Mouse (Mus musculus) cerebellum, adult 2 months (tissue): ENCODE measurements around the gene Wfs1.

ENCODE experiments used
- CTCF ChIP-seq: fragments of 200-500 bp; IDR thresholded peaks from 2 replicates; pipeline ENCODE4 v1.5.1; 2011; ENCODE audit warnings: low read depth, mild to moderate bottlenecking, control low read depth, low read length, moderate library complexity, borderline replicate concordance; ENCODE audit not compliant: insufficient read depth
- POLR2A ChIP-seq: fragments of 200-500 bp; IDR thresholded peaks from 2 replicates; pipeline ENCODE4 v1.6.1; 2011; ENCODE audit warnings: low read length, control low read depth, borderline replicate concordance; ENCODE audit not compliant: insufficient read depth

- TF ChIP-seq CTCF (no peak), POLR2A (no peak)
Measured at GRCm38 (mm10) chr5:36989625-36989977, 596 bp upstream of the Wfs1 start.
